Mouse (Mus musculus) ovary, postnatal 10 days (tissue): Measurements from ENCODE around the gene Sept12.

Experiments used
- DNase-seq: peaks from one replicate; pipeline ENCODE4 v3.0.0; 2022; ENCODE audit warnings: low spot score

Gene Sept12

GRCm38 (mm10) chr16:4974521-4974920 is 23.1 kb downstream of the Sept12 start:
- no peak for DNase-seq

GRCm38 (mm10) chr16:4971626-4972025 is 26.0 kb downstream of the Sept12 start:
- no peak for DNase-seq

- no peak for DNase-seq
Measured at GRCm38 (mm10) chr16:4969055-4969843, 28.4 kb downstream of the Sept12 start.

GRCm38 (mm10) chr16:4968426-4968825 is 29.2 kb downstream of the Sept12 start:
- no peak for DNase-seq

GRCm38 (mm10) chr16:4965392-4966129 is 32.1 kb downstream of the Sept12 start:
- no peak for DNase-seq

- DNase-seq = no peak
Measured at GRCm38 (mm10) chr16:4964731-4965391, 32.8 kb downstream of the Sept12 start.

- DNase-seq = peak; percentile 95
Measured at GRCm38 (mm10) chr16:4963797-4964709, 33.6 kb downstream of the Sept12 start, which contains the start of gene Anks3. Anks3 (minus strand) TSS chr16:4964205.

GRCm38 (mm10) chr16:4963346-4963745 is 34.3 kb downstream of the Sept12 start:
- no peak for DNase-seq

- no peak for DNase-seq
Measured at GRCm38 (mm10) chr16:4960260-4960659, 37.4 kb downstream of the Sept12 start.

GRCm38 (mm10) chr16:4957446-4957845 is 40.2 kb downstream of the Sept12 start:
- DNase-seq = no peak

- no peak for DNase-seq
Measured at GRCm38 (mm10) chr16:4956609-4957008, 41.0 kb downstream of the Sept12 start.

GRCm38 (mm10) chr16:4947378-4947777 is 50.3 kb downstream of the Sept12 start:
- DNase-seq = no peak

- no peak for DNase-seq
Measured at GRCm38 (mm10) chr16:4946155-4946554, 51.5 kb downstream of the Sept12 start.

GRCm38 (mm10) chr16:4945415-4945814 is 52.2 kb downstream of the Sept12 start:
- DNase-seq = no peak

- DNase-seq = no peak
Measured at GRCm38 (mm10) chr16:4943431-4943830, 54.2 kb downstream of the Sept12 start.

- DNase-seq = no peak
Measured at GRCm38 (mm10) chr16:4942868-4943267, 54.8 kb downstream of the Sept12 start.

- DNase-seq = no peak
Measured at GRCm38 (mm10) chr16:4941016-4941415, 56.6 kb downstream of the Sept12 start.

GRCm38 (mm10) chr16:4940311-4940850 is 57.3 kb downstream of the Sept12 start:
- DNase-seq = no peak

- peak; percentile 20 for DNase-seq
Measured at GRCm38 (mm10) chr16:4939412-4939811, 58.2 kb downstream of the Sept12 start.

- DNase-seq = peak; percentile 91
Measured at GRCm38 (mm10) chr16:4938989-4939388, 58.7 kb downstream of the Sept12 start.

GRCm38 (mm10) chr16:4938461-4938860 is 59.2 kb downstream of the Sept12 start, which contains the start of gene Nudt16l1:
Nudt16l1 (plus strand) TSS chr16:4938761.
- no peak for DNase-seq
